9 mouse cellular contexts compared by ENCODE assay signal in genomic region chr3:81924931-81925330, GRCm38 (mm10). TPM values are rescaled to one million over a fixed set of nuclear protein-coding genes. Genes with fewer than 3 reads are reported as not detected.
DNase-seq lines count a peak whose midpoint lies in the region; ATAC-seq lines count a peak whose summit lies in the region.
"Had no signal": no experiment of that assay in that cellular context is flagged by ENCODE, and none has a peak within 500 bp of the region (broad histone marks: within the 10 kb centered on the region; RNA-seq: fewer than 3 reads in every experiment).

No protein-coding gene starts in this region.

- H3K4me1 ChIP-seq in heart, embryonic 11.5 days (ENCODE audit: control insufficient read depth, insufficient read depth, low read length), result peaks cover 3% of the 10 kb centered on the region; the same call in 1 of the 2 replicates
- no peaks in the 10 kb centered on the region for H3K4me1 ChIP-seq in embryonic facial prominence, embryonic 14.5 days (ENCODE audit: control insufficient read depth, insufficient read depth, low read length)
- H3K4me1 ChIP-seq in neural tube, embryonic 14.5 days (ENCODE audit: control insufficient read depth, insufficient read depth, low read length), result no peaks in the 10 kb centered on the region

- H3K27ac ChIP-seq in heart, embryonic 11.5 days (ENCODE audit: low read depth, low read length), result no peak overlapping the region
- H3K27ac ChIP-seq in embryonic facial prominence, embryonic 14.5 days (replicated peaks; ENCODE audit: low read depth, low read length), result no peak overlapping the region
- no peak overlapping the region for H3K27ac ChIP-seq in neural tube, embryonic 14.5 days (ENCODE audit: low read depth, low read length)

- intact Hi-C loops in heart, postnatal 10 days (cut with DNase I), result loop anchor here (2.0 to 5.0 kb wide), 2 partner anchors 888 to 1843 kb away; partner anchors contain the start of gene Pdgfc

- DNase-seq in heart, postnatal 10 days, result peak; percentile 38 to 65
- DNase-seq in CD4-positive, CD25-positive, alpha-beta regulatory T cell, adult 2 months (ENCODE audit: low read depth, low spot score), result peak; percentile 83
- peak; percentile 86 for DNase-seq in embryonic facial prominence, embryonic 14.5 days (ENCODE audit: low spot score)
- DNase-seq in layer of hippocampus, adult 9-10 months (ENCODE audit: low spot score), result peak; percentile 82
- no peak for DNase-seq in ovary, adult 18-20 months (ENCODE audit: low spot score)

- H3K9ac ChIP-seq in heart, embryonic 11.5 days (ENCODE audit: low read depth, low read length), result no peak overlapping the region
- no peak overlapping the region for H3K9ac ChIP-seq in embryonic facial prominence, embryonic 14.5 days (ENCODE audit: low read depth, low read length)
- H3K9ac ChIP-seq in neural tube, embryonic 14.5 days (replicated peaks; ENCODE audit: low read depth, low read length), result no peak overlapping the region

- no peaks in the 10 kb centered on the region for H3K9me3 ChIP-seq in heart, embryonic 11.5 days (replicated peaks; ENCODE audit: control insufficient read depth, low read length)
- no peaks in the 10 kb centered on the region for H3K9me3 ChIP-seq in embryonic facial prominence, embryonic 14.5 days (ENCODE audit: control insufficient read depth, low read length)
- no peaks in the 10 kb centered on the region for H3K9me3 ChIP-seq in neural tube, embryonic 14.5 days (ENCODE audit: control insufficient read depth, low read length)

- no peaks in the 10 kb centered on the region for H3K36me3 ChIP-seq in heart, embryonic 11.5 days (ENCODE audit: control insufficient read depth, insufficient read depth, low read length)
- H3K36me3 ChIP-seq in embryonic facial prominence, embryonic 14.5 days (ENCODE audit: control insufficient read depth, insufficient read depth, low read length), result no peaks in the 10 kb centered on the region
- H3K36me3 ChIP-seq in neural tube, embryonic 14.5 days (ENCODE audit: control insufficient read depth, insufficient read depth, low read length), result no peaks in the 10 kb centered on the region

- no peak for ATAC-seq in heart, embryonic 11.5 days (replicated peaks; ENCODE audit: insufficient number of reproducible peaks, low FRiP score, low TSS enrichment)
- ATAC-seq in activated CD4-positive, CD25-positive, alpha-beta regulatory T cell, adult 4 months, result peak; percentile 74
- ATAC-seq in embryonic facial prominence, embryonic 14.5 days (ENCODE audit: low read depth), result peak; percentile 66; the same call in 1 of the 2 replicates
- peak; percentile 64; the same call in 1 of the 2 replicates for ATAC-seq in neural tube, embryonic 14.5 days (ENCODE audit: low read depth)

- no peak overlapping the region for H3K4me2 ChIP-seq in heart, embryonic 11.5 days
- no peak overlapping the region for H3K4me2 ChIP-seq in embryonic facial prominence, embryonic 14.5 days (ENCODE audit: low read depth, low read length)
- no peak overlapping the region for H3K4me2 ChIP-seq in neural tube, embryonic 14.5 days (ENCODE audit: low read depth, low read length)

- H3K27me3 ChIP-seq in heart, embryonic 11.5 days (ENCODE audit: control insufficient read depth, insufficient read depth, low read length), result no peaks in the 10 kb centered on the region
- H3K27me3 ChIP-seq in embryonic facial prominence, embryonic 14.5 days (replicated peaks; ENCODE audit: control insufficient read depth, insufficient read depth, low read length), result no peaks in the 10 kb centered on the region
- H3K27me3 ChIP-seq in neural tube, embryonic 14.5 days (ENCODE audit: control insufficient read depth, insufficient read depth, low read length), result no peaks in the 10 kb centered on the region

- WGBS in heart, embryonic 11.5 days (ENCODE audit: insufficient replicate concordance), result 9% methylated on average over 1 of the region's 1 CpGs
- 2% methylated on average over 1 of the region's 1 CpGs for WGBS in embryonic facial prominence, embryonic 14.5 days
- 2% methylated on average over 1 of the region's 1 CpGs for WGBS in neural tube, embryonic 14.5 days

- no peak overlapping the region for H3K4me3 ChIP-seq in heart, embryonic 11.5 days (ENCODE audit: low read depth, low read length)
- H3K4me3 ChIP-seq in embryonic facial prominence, embryonic 14.5 days (ENCODE audit: low read depth, low read length), result no peak overlapping the region
- no peak overlapping the region for H3K4me3 ChIP-seq in neural tube, embryonic 14.5 days (ENCODE audit: low read depth, low read length)

RNA-seq across cellular contexts. Expression of gene Ctso, which starts 7.5 kb away (rescaled TPM):
- 10 to 100 TPM; 10.2 to 11.0 TPM for total RNA-seq in heart, postnatal 10 days (2021)
- polyA plus RNA-seq in heart, embryonic 11.5 days (2014; fragmentation: Nextera tagmentation; extraction: Ambion mirVana), result 17.0 and 17.2 TPM in 2 replicates
- polyA plus RNA-seq in activated CD4-positive, CD25-positive, alpha-beta regulatory T cell, adult 4 months (2017; shearing (Covaris generic)), result 10 to 100 TPM; 43.3 to 48.1 TPM
- 12.7 and 13.3 TPM in 2 replicates for polyA plus RNA-seq in embryonic facial prominence, embryonic 14.5 days (2014; fragmentation: Nextera tagmentation; extraction: Ambion mirVana)
- polyA plus RNA-seq in neural tube, embryonic 14.5 days (2014; fragmentation: Nextera tagmentation; extraction: Ambion mirVana), result 11.6 and 11.7 TPM in 2 replicates

RNA-seq across cellular contexts. Expression of gene Tdo2, which starts 51.1 kb away (rescaled TPM):
- not detected for total RNA-seq in heart, postnatal 10 days (2021)
- polyA plus RNA-seq in heart, embryonic 11.5 days (2014; fragmentation: Nextera tagmentation; extraction: Ambion mirVana), result 1.4 and 1.6 TPM in 2 replicates
- polyA plus RNA-seq in activated CD4-positive, CD25-positive, alpha-beta regulatory T cell, adult 4 months (2017; shearing (Covaris generic)), result under 1 TPM; 0.18 to 0.87 TPM
- not detected in 2 replicates for polyA plus RNA-seq in embryonic facial prominence, embryonic 14.5 days (2014; fragmentation: Nextera tagmentation; extraction: Ambion mirVana)
- 0.15 TPM in 1 of 2 replicates, not detected in the other for polyA plus RNA-seq in neural tube, embryonic 14.5 days (2014; fragmentation: Nextera tagmentation; extraction: Ambion mirVana)

RNA-seq across cellular contexts. Expression of gene Asic5, which starts 57.2 kb away (rescaled TPM):
- total RNA-seq in heart, postnatal 10 days (2021), result not detected
- not detected in 2 replicates for polyA plus RNA-seq in heart, embryonic 11.5 days (2014; fragmentation: Nextera tagmentation; extraction: Ambion mirVana)
- polyA plus RNA-seq in activated CD4-positive, CD25-positive, alpha-beta regulatory T cell, adult 4 months (2017; shearing (Covaris generic)), result not detected
- polyA plus RNA-seq in embryonic facial prominence, embryonic 14.5 days (2014; fragmentation: Nextera tagmentation; extraction: Ambion mirVana), result not detected in 2 replicates
- not detected in 2 replicates for polyA plus RNA-seq in neural tube, embryonic 14.5 days (2014; fragmentation: Nextera tagmentation; extraction: Ambion mirVana)
- total RNA-seq: left cerebral cortex, adult 8-10 months had no signal
